Mouse (Mus musculus): ENCODE measurements around the gene Pde10a. TPM values are rescaled to one million over a fixed set of nuclear protein-coding genes. Genes with fewer than 3 reads are reported as not detected.

The Pde10a gene
- polyA plus RNA-seq, 1 experiment from 2014 or later = 1.4 TPM

GRCm38 (mm10) chr17:9031241-9032141 lies 506.3 kb downstream of the Pde10a start:
- H3K4me1 ChIP-seq (replicated peaks) = peaks cover 6% of the 10 kb centered on the region
- H3K9ac ChIP-seq = no peak overlapping the region
- peaks cover 9% of the 10 kb centered on the region; the same call in 1 of the 2 replicates for H3K27me3 ChIP-seq
- no peaks in the 10 kb centered on the region for H3K9me3 ChIP-seq (replicated peaks)
- peak overlapping the region; percentile 55 for H3K4me2 ChIP-seq
- no peaks in the 10 kb centered on the region for H3K36me3 ChIP-seq
- peak overlapping the region; percentile 21 for H3K4me3 ChIP-seq
- no peak for ATAC-seq (replicated peaks; ENCODE audit: insufficient number of reproducible peaks, insufficient read depth, low FRiP score, low read depth)
- 12% methylated on average over 24 of the region's 24 CpGs for WGBS
- no peak overlapping the region for H3K27ac ChIP-seq

- Histone ChIP-seq H3K4me1 (replicated peaks) (peaks cover 6% of the 10 kb centered on the region), H3K9me3 (replicated peaks) (no peaks in the 10 kb centered on the region), H3K4me3 (no peak overlapping the region), H3K27ac (no peak overlapping the region), H3K36me3 (no peaks in the 10 kb centered on the region), H3K9ac (no peak overlapping the region), H3K27me3 (peaks cover 9% of the 10 kb centered on the region; the same call in 1 of the 2 replicates), H3K4me2 (no peak overlapping the region)
- 64% methylated on average over 6 of the region's 6 CpGs for WGBS
- ATAC-seq (replicated peaks; ENCODE audit: insufficient number of reproducible peaks, insufficient read depth, low FRiP score, low read depth) = no peak
These were observed 507.3 kb downstream of the Pde10a start for GRCm38 (mm10) chr17:9032362-9033044.

- Histone ChIP-seq H3K27ac (no peak overlapping the region), H3K9ac (no peak overlapping the region), H3K27me3 (peaks cover 9% of the 10 kb centered on the region; the same call in 1 of the 2 replicates), H3K4me2 (no peak overlapping the region), H3K4me3 (no peak overlapping the region), H3K4me1 (replicated peaks) (peaks cover 6% of the 10 kb centered on the region), H3K9me3 (replicated peaks) (no peaks in the 10 kb centered on the region), H3K36me3 (no peaks in the 10 kb centered on the region)
- ATAC-seq (replicated peaks; ENCODE audit: insufficient number of reproducible peaks, insufficient read depth, low FRiP score, low read depth) = no peak
- 74% methylated on average over 5 of the region's 5 CpGs for WGBS
These were observed 508.3 kb downstream of the Pde10a start for GRCm38 (mm10) chr17:9033511-9033910.

- no peak overlapping the region for H3K9ac ChIP-seq
- no peak overlapping the region for H3K4me3 ChIP-seq
- H3K27me3 ChIP-seq = peaks cover 9% of the 10 kb centered on the region; the same call in 1 of the 2 replicates
- H3K4me2 ChIP-seq = no peak overlapping the region
- no peak overlapping the region for H3K27ac ChIP-seq
- 71% methylated on average over 8 of the region's 8 CpGs for WGBS
- peaks cover 6% of the 10 kb centered on the region for H3K4me1 ChIP-seq (replicated peaks)
- H3K36me3 ChIP-seq = no peaks in the 10 kb centered on the region
- H3K9me3 ChIP-seq (replicated peaks) = no peaks in the 10 kb centered on the region
- no peak for ATAC-seq (replicated peaks; ENCODE audit: insufficient number of reproducible peaks, insufficient read depth, low FRiP score, low read depth)
These were observed 510.6 kb downstream of the Pde10a start for GRCm38 (mm10) chr17:9035561-9036348.

Other genes starting within 250 kb of the Pde10a start
- 244 and 297 TPM in 2 replicates for gene Mpc1, start 242.5 kb upstream of the Pde10a start, polyA plus RNA-seq (2015; fragmentation: Nextera tagmentation; extraction: Ambion mirVana)
- 58.6 and 64.0 TPM in 2 replicates for gene Sft2d1, start 214.3 kb upstream of the Pde10a start, polyA plus RNA-seq (2015; fragmentation: Nextera tagmentation; extraction: Ambion mirVana)
- 0.13 and 0.47 TPM in 2 replicates for gene Prr18, start 187.9 kb upstream of the Pde10a start, polyA plus RNA-seq (2015; fragmentation: Nextera tagmentation; extraction: Ambion mirVana)
- gene T2, start 169.4 kb upstream of the Pde10a start, polyA plus RNA-seq (2015; fragmentation: Nextera tagmentation; extraction: Ambion mirVana) = 1.2 and 1.9 TPM in 2 replicates
- 0.40 and 0.55 TPM in 2 replicates for gene T, start 90.9 kb upstream of the Pde10a start, polyA plus RNA-seq (2015; fragmentation: Nextera tagmentation; extraction: Ambion mirVana)
- gene Gm17087, start 41.6 kb downstream of the Pde10a start, polyA plus RNA-seq (2015; fragmentation: Nextera tagmentation; extraction: Ambion mirVana) = not detected in 2 replicates